Mouse (Mus musculus) CH12F3 (cell line): ENCODE data around the gene Tpk1.
"Not testable (repeated sequence)": the region's sequence is repeated elsewhere in the genome, so short reads cannot be mapped to it uniquely, and the experiment has no call there.

Experiments
- in situ Hi-C: fragments of 300-500 bp; cut with MboI; formaldehyde crosslinking; loops from 2 replicates; pipeline ENCODE4 v1.14.3; 2020; ENCODE audit warnings: low sequenced_read_pairs

The Tpk1 gene

GRCm38 (mm10) chr6:43642375-43642774 is 23.7 kb downstream of the Tpk1 start:
- in situ Hi-C loops, result no loop called here

DNA sequence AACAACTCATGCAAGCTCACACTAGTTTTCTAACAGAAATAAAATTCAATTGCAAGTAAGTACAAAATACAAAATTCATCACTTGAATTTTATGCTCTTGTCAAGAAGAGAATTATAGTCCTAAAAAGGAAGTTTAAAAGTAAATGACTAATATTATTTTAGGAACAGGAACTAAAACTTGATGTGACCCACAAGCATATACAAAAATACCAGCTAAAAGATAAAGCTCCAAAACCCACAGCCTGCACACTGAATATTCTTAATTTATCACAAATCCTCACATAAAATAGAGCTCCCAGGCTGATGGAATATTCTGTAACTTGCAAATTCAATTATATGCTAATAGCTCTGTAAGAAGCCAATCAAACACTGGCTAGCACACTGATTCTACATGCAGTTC is 25.5 kb downstream of the Tpk1 start:
- in situ Hi-C loops, result no loop called here

GRCm38 (mm10) chr6:43638865-43639264 is 27.2 kb downstream of the Tpk1 start:
- in situ Hi-C loops, result no loop called here

GRCm38 (mm10) chr6:43638119-43638518 is 28.0 kb downstream of the Tpk1 start:
- in situ Hi-C loops, result no loop called here

DNA sequence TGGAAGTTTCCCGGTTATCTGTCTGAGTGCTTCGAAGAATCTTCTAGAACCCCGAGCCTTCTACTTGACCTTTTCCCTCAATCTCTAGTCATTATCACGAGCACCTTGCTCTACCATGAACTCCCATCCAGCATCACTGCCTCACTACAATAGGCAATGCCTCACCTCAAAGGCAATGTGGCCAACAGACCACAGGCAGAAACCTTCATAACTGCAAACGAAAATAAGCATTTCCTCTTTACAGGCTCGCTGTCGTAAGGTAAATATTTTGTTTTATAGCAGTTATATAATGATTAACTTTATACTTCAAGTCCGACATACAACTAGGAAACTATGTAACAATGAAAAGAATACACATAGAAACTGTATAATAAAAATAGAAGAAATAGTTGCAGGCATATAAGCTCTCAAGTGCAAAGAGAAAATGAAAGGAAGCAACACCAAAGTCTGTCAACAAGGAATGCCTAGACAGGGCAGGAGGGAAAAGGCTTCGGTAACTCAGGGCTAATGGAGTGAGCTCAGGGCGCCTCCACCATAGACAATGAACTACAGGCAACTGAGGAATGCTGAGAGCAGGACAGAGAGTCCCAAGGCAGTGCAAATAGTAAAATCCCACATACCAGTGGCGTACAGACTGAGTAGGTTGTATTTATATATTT is 29.0 kb downstream of the Tpk1 start:
- in situ Hi-C loops, result no loop called here

DNA sequence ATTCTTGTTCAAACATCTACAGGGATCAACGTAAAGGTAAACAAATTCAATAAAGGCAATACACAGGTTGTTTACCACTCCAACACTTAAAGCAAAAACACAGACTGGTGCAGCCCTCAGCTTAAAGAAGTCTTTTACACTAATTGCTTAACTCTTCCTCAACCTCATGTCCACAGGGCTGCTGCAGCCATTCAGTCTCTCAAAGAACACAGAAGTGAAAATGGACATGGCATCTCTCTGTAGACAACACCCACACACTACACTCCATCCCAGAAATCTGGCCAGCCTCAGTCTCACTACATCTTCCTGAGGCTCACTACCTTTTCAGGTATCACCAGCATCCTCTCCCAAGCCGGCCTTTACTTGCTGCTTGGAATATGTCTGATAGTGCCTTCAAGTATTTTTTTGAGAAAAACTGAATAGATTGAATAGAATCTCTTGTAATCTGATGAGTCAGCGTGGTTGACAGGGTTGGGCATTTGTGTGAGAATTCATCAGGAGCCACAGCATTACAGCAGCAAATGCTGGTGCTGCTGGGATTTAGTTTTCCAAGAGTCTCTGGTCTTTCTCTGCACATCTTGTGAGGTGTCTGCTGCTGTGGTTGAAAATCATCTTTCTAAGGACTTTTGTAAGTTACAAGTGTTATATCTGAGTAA is 32.6 kb downstream of the Tpk1 start:
- in situ Hi-C loops, result no loop called here

DNA sequence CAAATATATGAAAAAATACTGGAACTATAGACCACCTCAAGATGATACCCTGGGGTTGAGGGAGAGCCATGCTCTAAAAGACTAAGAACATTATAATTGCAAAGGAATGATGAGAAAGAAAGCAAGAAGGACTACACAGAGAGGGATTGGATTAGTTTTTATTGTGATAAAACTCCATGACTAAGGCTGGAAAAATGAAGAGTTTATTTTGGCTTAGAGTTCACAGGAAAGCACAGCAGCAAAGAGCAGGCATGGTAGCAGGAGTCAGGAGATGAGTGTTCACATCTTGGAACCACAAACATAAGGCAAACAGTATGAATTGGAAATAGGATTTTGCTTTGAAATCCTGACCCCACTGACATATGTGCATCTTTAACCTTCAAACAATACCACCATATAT is 33.2 kb downstream of the Tpk1 start:
- in situ Hi-C loops, result no loop called here

DNA sequence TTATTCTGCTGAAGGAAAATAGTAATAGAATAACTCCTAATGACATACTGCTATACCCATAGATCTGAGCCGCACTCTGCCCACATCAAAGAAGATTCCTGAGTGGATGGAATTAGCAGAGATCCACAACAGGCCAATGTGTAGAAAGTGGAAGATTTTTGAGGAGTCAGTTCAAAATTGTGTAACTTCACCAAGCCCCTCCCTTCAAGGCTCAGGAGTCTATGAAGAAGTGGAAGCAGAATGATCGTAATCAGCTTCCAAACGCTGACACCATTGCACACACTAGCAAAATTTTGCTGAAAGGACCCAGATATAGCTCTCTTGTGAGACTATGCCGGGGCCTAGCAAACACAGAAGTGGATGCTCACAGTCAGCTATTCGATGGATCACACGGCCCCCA is 42.6 kb downstream of the Tpk1 start:
- in situ Hi-C loops, result not testable (repeated sequence)

DNA sequence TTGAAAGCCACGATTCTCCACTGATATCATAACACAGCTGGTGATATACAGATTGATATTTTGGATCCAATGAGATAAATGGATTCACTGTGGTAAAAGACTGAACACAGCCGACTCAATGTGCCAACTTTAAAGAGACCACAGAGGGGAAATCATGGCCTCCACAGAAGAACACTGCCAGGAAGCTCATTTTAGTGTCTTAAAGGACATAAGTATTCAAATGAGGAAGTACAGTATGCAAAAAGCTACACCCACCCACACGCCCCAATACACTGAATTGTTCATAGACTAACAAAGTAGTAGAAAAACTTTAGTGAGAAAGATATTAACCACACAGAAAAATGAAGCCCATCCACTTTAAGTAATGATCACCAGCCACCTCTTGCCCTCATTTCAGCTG is 46.8 kb downstream of the Tpk1 start:
- in situ Hi-C loops, result no loop called here

DNA sequence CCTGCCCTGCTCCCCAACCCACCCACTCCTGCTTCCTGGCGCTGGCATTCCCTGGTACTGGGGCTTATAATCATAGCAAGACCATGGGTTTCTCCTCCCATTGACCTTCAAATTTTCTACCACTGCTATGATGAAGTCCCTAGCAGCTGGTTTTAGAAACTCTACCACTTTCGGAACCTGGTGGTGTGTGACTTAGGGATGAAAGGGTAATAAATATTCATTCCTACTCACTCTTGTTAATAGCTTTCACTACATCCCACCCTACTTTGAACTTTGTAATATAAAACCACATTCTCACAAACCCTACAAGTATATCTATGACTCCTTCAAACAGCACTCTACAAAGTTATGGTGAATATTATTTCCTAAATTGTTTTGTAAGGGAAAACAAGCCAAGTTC is 54.3 kb downstream of the Tpk1 start:
- in situ Hi-C loops, result no loop called here

DNA sequence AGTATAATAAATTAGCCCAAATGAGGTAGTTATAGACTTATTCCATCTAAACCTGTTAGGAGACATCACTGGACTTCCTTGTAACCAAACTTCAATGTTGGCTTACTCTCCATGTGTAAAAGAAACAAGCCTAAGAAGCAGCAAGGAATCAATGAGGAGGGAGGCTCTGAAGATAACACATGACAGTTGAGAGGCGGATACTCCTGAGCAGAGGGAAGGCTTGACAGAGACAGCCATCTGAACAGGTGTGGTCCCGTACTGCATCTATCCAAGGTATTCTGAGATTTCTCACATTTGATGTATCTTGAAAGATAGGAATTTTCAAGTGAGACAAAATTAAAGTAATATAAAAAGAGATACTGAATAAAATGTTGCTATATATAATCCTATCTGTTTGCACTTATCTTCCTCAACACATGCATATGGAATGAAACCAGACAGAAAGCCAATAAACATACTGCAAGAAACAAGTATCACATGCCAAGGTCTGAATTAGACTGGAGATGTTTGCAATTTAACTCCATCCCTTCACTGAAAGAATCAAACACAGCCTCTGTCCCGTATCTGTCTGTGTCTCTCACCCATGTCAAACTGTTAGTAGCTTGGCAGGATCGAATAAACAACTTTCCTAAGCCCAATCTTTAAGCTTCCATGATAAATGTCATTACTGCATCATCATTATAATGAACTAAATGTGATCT is 75.1 kb downstream of the Tpk1 start:
- in situ Hi-C loops, result no loop called here

GRCm38 (mm10) chr6:43585274-43585673 is 80.8 kb downstream of the Tpk1 start:
- in situ Hi-C loops, result no loop called here

DNA sequence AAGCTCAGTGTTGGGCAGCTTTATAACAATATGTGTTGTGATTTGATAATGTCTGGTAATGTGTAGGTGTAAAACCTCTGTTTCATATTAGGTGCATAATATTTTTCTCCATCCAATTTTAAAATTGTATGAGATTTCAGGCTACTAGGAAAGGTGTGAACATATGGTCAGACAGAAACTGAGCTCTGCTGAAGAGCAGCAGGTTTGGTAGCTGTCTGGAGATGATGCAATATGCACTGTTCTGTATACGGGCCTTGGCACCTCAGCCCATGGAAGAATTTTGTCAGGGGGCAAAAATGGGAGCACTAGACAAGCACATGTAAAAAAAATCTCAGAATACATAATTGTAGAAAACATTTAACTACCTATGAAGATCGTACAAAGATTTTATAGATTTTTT is 84.3 kb downstream of the Tpk1 start:
- in situ Hi-C loops, result no loop called here

DNA sequence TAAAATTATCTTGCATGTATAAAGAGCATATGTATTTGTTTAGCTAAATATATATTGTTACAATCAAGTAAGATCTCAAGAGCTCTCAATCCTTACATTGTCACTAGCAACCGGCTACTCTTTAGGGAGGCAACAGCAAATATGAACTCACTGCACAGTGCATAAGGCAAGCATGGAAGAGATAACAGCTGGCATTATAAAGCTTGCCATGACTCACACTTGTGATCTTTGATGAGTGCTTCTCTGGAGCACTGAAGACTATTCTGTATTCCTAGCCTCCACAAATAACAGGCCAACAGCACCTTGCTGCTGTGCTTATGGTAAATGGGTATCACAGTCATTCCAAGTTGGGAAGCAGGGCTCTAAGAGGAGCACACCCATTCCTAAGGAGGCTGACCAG is 98.2 kb downstream of the Tpk1 start:
- in situ Hi-C loops, result no loop called here

- in situ Hi-C loops, result no loop called here
Measured at GRCm38 (mm10) chr6:43562474-43562873, 103.6 kb downstream of the Tpk1 start.

DNA sequence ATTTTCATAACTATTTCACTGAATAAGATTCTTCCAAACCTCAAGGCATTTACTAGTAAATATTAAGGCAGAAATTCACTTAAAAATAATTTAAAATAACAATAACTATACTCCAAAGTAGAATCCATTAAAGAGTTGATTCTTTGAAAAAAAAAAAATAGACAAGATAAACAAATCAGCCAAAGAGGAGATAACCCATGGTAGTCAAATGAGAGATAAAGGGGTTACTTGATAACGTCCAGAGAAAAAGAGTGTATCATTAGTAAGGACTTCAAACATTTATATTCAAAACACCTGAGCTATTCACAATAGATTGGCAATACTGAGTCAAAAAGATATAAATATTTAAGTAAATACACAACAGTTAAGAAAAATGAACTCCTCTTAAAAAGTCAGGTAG is 114.7 kb downstream of the Tpk1 start:
- in situ Hi-C loops, result no loop called here

DNA sequence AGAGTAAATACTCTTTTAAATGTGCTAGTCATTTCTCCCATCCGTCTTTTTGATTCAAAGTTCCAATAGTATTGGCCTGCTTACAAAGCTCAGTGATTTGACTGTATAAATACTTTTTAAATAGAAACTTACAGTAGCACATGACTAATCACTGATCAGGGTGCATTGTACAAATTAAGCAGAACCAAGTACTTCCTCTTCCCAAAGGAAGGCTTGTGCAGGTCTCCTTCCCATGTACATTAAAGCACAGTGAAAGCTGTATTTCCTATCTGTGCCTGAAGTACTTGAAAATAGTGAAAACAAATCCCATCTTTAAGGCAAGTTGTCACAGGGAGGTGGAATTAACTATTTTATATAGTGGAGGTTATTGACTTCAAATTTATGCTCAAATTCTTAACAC is 119.5 kb downstream of the Tpk1 start:
- in situ Hi-C loops, result no loop called here

DNA sequence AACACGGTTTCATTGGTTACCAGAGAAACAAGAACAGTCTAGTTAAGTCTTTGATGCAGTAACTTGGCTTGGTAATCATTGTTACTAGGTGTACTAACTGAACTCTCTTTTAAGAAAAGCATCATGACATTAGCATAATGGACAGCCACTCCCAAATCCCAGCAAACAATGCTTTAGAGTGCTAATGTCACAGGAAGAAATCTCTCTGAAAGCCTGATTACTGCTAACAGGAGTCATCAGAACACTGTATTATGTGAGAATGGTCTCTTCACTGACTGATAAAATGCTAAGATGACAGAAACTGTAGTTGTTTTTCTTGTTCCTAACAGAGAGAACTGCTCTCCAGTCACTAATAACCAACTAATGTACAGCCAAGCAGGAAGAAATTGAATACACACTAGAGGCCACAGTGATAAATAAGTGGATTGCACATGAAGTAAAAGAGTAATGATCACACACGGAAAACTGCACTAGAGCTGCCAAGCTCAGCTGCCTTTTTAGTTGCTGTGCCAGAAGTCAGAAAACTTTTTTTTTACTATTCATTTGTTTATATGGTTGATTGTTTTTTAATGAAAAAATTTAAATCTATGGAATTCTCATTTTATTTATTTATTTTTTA is 128.7 kb downstream of the Tpk1 start:
- in situ Hi-C loops, result no loop called here

- in situ Hi-C loops, result no loop called here
Measured at GRCm38 (mm10) chr6:43535459-43535858, 130.6 kb downstream of the Tpk1 start.

- in situ Hi-C loops, result no loop called here
Measured at GRCm38 (mm10) chr6:43533323-43533722, 132.8 kb downstream of the Tpk1 start.

- in situ Hi-C loops, result no loop called here
Measured at GRCm38 (mm10) chr6:43532822-43533221, 133.3 kb downstream of the Tpk1 start.

DNA sequence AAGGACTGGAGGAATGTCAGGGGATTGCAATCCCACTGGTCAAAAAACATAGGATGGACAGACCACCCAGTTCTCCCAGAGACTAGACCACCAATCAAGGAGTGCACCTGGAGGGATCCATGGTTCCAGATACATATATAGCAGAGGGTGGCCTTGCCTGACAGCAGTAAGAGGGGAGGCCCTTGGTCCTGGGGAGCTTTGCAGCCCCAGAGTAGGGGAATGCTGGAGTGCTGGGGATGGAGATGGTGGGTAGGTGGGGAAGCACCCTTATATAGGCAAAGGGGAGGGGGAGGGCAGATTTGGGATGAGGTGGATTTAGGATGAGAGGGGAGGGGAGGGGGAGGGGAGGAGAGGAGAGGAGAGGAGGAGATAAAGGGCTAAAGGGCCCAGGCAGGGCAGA is 134.1 kb downstream of the Tpk1 start:
- in situ Hi-C loops, result no loop called here
